Mouse (Mus musculus): Measurements from ENCODE around the gene Tmco5. TPM values are rescaled to one million over a fixed set of nuclear protein-coding genes. Genes with fewer than 3 reads are reported as not detected.
"Not testable (repeated sequence)": the region's sequence is repeated elsewhere in the genome, so short reads cannot be mapped to it uniquely, and the experiment has no call there.

Gene Tmco5
- polyA plus RNA-seq, 1 experiment from 2014 or later, result not detected

GRCm38 (mm10) chr2:116932218-116932617 is 53.7 kb downstream of the Tmco5 start:
- H3K4me2 ChIP-seq (replicated peaks), result no peak overlapping the region
- H3K9me3 ChIP-seq, result no peaks in the 10 kb centered on the region
- H3K36me3 ChIP-seq, result no peaks in the 10 kb centered on the region
- WGBS, result 90% methylated on average over 7 of the region's 7 CpGs
- no peaks in the 10 kb centered on the region for H3K4me1 ChIP-seq
- H3K4me3 ChIP-seq, result no peak overlapping the region
- H3K27ac ChIP-seq, result no peak overlapping the region
- ATAC-seq (ENCODE audit: low FRiP score, low read depth), result no peak
- H3K27me3 ChIP-seq (replicated peaks), result no peaks in the 10 kb centered on the region
- H3K9ac ChIP-seq, result no peak overlapping the region

DNA sequence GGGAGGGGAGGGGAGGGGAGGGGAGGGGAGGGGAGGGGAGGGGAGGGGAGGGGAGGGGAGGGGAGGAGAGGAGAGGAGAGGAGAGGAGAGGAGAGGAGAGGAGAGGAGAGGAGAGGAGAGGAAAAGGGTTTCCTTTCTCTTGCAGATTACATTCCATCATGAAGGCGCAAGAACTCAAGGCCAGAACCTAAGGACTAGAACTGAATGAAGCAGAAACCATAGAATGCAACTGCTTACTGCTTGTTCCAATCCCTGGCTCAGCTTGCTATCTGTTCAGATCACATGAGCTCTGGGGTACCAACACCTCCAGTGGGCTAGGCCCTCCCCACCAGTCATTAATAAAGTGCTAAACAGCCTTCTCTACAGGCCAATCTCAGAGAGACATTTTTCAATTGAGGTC is 55.7 kb downstream of the Tmco5 start:
- WGBS, result 80% methylated on average over 1 of the region's 1 CpGs
- H3K27me3 ChIP-seq (replicated peaks); H3K4me2 ChIP-seq (replicated peaks); ATAC-seq (ENCODE audit: low FRiP score, low read depth); H3K4me1 ChIP-seq; H3K9ac ChIP-seq; H3K9me3 ChIP-seq; H3K4me3 ChIP-seq; H3K27ac ChIP-seq; H3K36me3 ChIP-seq: not testable (repeated sequence)

DNA sequence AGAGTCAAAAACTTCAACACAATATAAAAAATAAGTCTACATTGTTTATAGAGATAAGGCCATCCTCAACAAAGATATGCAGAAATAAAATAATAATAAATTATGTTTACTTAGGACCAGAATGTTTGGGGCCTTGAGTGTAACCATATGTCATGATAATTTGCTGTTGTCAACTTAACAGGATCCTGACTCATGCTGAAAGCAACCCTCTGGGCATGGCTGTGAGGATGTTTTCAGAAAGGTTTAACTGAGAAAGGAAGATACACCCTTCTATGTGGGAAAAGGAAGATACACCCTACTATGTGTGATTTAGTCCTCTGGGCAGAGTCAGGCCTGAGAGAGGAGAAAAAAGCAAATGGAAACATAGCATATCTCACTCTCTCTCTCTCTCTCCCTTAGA is 56.3 kb downstream of the Tmco5 start:
- Histone ChIP-seq H3K36me3 (no peaks in the 10 kb centered on the region), H3K9me3 (no peaks in the 10 kb centered on the region), H3K4me2 (replicated peaks) (no peak overlapping the region), H3K27ac (no peak overlapping the region), H3K4me1 (no peaks in the 10 kb centered on the region), H3K9ac (no peak overlapping the region), H3K4me3 (no peak overlapping the region), H3K27me3 (replicated peaks) (no peaks in the 10 kb centered on the region)
- no peak for ATAC-seq (ENCODE audit: low FRiP score, low read depth)

- 67% methylated on average over 2 of the region's 2 CpGs for WGBS
- Histone ChIP-seq H3K36me3 (no peaks in the 10 kb centered on the region), H3K4me3 (no peak overlapping the region), H3K27ac (no peak overlapping the region), H3K4me1 (no peaks in the 10 kb centered on the region), H3K4me2 (replicated peaks) (no peak overlapping the region), H3K9me3 (no peaks in the 10 kb centered on the region), H3K9ac (no peak overlapping the region), H3K27me3 (replicated peaks) (no peaks in the 10 kb centered on the region)
- no peak for ATAC-seq (ENCODE audit: low FRiP score, low read depth)
Measured at GRCm38 (mm10) chr2:116936371-116936770, 57.9 kb downstream of the Tmco5 start.

DNA sequence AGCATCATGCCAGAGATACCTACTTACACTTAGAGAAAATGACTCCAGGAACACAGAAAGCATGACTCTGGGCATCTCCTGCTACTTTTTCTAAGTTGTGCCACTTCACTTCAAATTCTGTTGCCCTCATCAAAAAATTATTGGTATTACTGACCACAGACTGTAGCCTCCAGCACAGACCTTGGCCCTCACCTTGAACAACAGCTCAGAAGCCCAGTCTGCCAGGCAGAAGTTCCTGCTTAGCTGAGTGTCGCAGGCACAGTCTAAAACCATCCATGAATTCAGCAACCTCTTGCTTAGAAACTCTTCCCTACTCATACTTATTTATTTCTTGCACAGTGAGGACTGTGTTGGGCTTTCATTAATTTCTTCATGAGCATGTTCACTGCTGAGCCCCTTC is 58.7 kb downstream of the Tmco5 start:
- Histone ChIP-seq H3K9ac (no peak overlapping the region), H3K4me2 (replicated peaks) (no peak overlapping the region), H3K9me3 (no peaks in the 10 kb centered on the region), H3K27ac (no peak overlapping the region), H3K27me3 (replicated peaks) (no peaks in the 10 kb centered on the region), H3K36me3 (no peaks in the 10 kb centered on the region), H3K4me1 (no peaks in the 10 kb centered on the region), H3K4me3 (no peak overlapping the region)
- 89% methylated on average over 1 of the region's 1 CpGs for WGBS
- ATAC-seq (ENCODE audit: low FRiP score, low read depth), result no peak

- H3K4me2 ChIP-seq (replicated peaks), result no peak overlapping the region
- no peaks in the 10 kb centered on the region for H3K4me1 ChIP-seq
- H3K9me3 ChIP-seq, result no peaks in the 10 kb centered on the region
- no peak overlapping the region for H3K4me3 ChIP-seq
- H3K36me3 ChIP-seq, result no peaks in the 10 kb centered on the region
- ATAC-seq (ENCODE audit: low FRiP score, low read depth), result no peak
- 90% methylated on average over 3 of the region's 3 CpGs for WGBS
- no peak overlapping the region for H3K27ac ChIP-seq
- no peaks in the 10 kb centered on the region for H3K27me3 ChIP-seq (replicated peaks)
- H3K9ac ChIP-seq, result no peak overlapping the region
Measured at GRCm38 (mm10) chr2:116941816-116942215, 63.3 kb downstream of the Tmco5 start.

Other genes starting within 250 kb of the Tmco5 start
- 20.6 and 21.7 TPM in 2 replicates for gene Spred1, start 242.7 kb downstream of the Tmco5 start, polyA plus RNA-seq (2016; fragmentation: Nextera tagmentation; extraction: Ambion mirVana)